Mouse (Mus musculus) thymus, adult 2 months (tissue): ENCODE measurements around the gene Fbxl20.

ENCODE experiments used
- CTCF ChIP-seq: fragments of 200-500 bp; IDR thresholded peaks from 2 replicates; pipeline ENCODE4 v1.5.1; 2012; ENCODE audit warnings: mild to moderate bottlenecking, control low read depth, low read length, moderate library complexity, borderline replicate concordance; ENCODE audit not compliant: control insufficient read depth, poor library complexity, insufficient read depth; ENCODE audit errors: extremely low read depth
- POLR2A ChIP-seq: fragments of 200-500 bp; IDR thresholded peaks from 2 replicates; pipeline ENCODE4 v1.6.1; 2012; ENCODE audit warnings: mild to moderate bottlenecking, low read length, control low read depth, moderate library complexity; ENCODE audit not compliant: control insufficient read depth, poor library complexity, insufficient read depth; ENCODE audit errors: extremely low read depth

DNA sequence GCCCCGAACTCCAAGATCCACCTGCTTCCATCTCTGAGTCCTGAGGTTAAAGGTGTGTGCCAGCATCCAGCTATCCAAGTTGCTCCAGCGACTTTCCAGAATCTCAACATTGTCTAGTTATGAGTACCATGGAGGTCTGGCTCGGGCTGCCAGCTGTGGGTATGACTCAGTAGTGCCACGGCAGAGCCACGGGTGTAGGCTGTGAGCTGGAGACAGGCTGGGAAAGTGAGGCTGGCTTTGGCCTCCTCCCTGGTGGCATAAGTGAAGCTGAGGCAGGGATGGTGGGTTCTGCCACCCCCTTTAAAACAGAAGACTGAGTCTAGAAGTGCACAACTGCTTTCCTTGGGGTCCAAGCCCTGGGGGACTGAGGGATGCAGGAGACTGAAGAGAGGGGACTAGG lies 116.1 kb downstream of the Fbxl20 start:
- TF ChIP-seq POLR2A, result no peak
- no peak for TF ChIP-seq CTCF
